Mouse (Mus musculus) megakaryocyte, embryonic 14.5 days (primary cell): Measurements from ENCODE around the gene Epb41l4b.

Source experiments
- FLI1 ChIP-seq: IDR thresholded peaks from 2 replicates; pipeline ENCODE4 v1.6.1; 2012; ENCODE audit warnings: low read length, inconsistent platforms, mixed read lengths
- GATA1 ChIP-seq: IDR thresholded peaks from 3 replicates; pipeline ENCODE4 v1.6.1; 2012; ENCODE audit warnings: mixed read lengths, low read length, inconsistent platforms, borderline replicate concordance

GRCm38 (mm10) chr4:57160571-57160970 is 17.3 kb upstream of the Epb41l4b start:
- TF ChIP-seq GATA1 = no peak
- no peak for TF ChIP-seq FLI1
